Mouse (Mus musculus) left cerebral cortex, adult 18-20 months (tissue): ENCODE data around the gene Tspan12. TPM values are rescaled to one million over a fixed set of nuclear protein-coding genes. Genes with fewer than 3 reads are reported as not detected.
"Not testable (repeated sequence)": the region's sequence is repeated elsewhere in the genome, so short reads cannot be mapped to it uniquely, and the experiment has no call there.

ENCODE experiments used
- DNase-seq, 2 experiments: peaks; one replicate each; pipeline ENCODE4 v3.0.0; 2021 to 2022; ENCODE audit warnings: low spot score in 2 of 2, mixed read lengths in 1 of 2
- long read RNA-seq, 2 experiments: library from polyadenylated mRNA; stranded (forward); transcript quantifications; one replicate each; pipeline ENCODE4 v2.0.0; 2021
- total RNA-seq, 2 experiments: library from RNA; stranded (reverse); gene quantifications; 2 replicates each; pipeline ENCODE4 v1.2.3; 2021

Tspan12 gene
- 10 to 100 TPM; 21.1 to 22.0 TPM for total RNA-seq
- long read RNA-seq, experiment 1, partial matches to known transcripts: 18 of 24 reads
- long read RNA-seq, experiment 1, other reads (novel, unspliced or antisense): 3 of 24 reads
- long read RNA-seq, experiment 2, partial matches to known transcripts: 17 of 23 reads
- long read RNA-seq, experiment 2, other reads (novel, unspliced or antisense): 6 of 23 reads

DNA sequence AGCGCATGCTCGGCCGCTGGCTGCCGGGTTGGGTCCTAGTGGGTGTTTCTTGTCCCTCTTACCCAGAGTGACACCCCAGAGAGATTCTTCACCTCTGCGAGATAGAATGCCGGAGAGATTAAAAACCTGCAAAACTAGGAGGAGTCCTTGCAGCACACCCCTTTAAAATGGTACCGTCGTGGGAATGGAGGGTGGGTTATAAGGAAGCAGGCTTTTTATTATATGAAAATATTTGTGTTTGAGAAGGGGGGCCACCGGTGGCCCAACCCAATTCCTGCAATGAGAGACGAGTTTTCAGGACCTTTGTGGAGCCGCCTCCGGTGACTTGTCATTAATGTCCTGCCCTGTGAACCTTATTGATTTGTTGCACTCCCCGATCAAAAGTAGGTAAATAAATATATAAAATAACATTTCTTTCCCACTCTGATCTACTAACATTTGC, at the start of gene Tspan12:
Gene Tspan12, minus strand, starts transcription at position 172 of the 442 bp plus-strand sequence.
- DNase-seq: no peak

DNA sequence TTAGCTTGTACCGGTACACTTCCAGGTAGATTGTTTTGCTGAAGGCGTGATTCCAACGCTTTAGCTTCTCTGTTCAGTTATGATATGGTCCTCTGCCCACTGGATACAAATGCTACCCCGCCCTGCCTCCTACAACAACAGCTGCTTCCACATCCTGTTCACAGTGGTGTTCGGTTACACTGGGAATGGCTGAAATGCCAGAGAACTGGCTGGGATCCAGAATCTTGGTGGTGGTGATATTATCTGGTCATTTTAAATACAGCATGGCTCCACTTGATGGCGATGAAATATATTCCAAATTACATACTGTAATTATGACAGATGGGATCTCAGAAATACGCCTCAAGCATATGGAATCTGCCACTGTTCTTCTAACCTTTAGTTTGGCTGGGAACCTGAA, 42.1 kb upstream of the Tspan12 start:
- peak; percentile 2 to 6 for DNase-seq

DNA sequence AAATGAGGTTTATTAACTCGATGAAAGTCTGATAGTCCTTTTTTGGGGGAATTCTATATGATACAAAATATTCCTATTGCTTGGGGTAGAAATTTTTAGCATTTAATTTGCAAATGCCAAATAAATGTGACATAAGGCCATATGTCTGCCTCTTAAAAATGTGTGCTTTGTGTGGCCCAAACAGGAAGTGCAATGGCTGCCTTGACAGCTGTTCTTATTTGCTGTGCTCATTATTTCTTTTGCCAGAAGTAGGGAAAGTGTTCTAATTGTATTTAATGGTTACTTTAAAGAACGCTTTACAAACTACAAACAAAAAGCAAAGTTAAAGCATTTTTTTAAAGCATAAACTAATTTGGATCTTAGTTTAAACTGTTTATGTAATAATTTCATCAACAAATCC, 36.8 kb upstream of the Tspan12 start:
- DNase-seq: no peak

DNA sequence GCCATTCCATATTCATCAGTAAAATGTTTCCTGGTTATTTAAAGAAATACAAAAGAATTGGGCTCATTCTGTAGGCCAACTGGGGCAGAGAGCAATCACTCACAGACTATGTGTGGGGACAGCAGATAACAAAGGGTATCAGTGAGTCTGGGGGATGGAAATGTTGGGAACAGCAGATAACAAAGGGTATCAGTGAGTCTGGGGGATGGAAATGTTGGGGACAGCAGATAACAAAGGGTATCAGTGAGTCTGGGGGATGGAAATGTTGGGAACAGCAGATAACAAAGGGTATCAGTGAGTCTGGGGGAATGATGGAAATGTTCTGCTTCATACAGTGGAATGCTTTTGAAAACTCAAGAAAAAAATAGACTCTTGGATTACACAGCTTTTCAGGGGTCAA, 35.7 kb upstream of the Tspan12 start:
- DNase-seq: not testable (repeated sequence)

DNA sequence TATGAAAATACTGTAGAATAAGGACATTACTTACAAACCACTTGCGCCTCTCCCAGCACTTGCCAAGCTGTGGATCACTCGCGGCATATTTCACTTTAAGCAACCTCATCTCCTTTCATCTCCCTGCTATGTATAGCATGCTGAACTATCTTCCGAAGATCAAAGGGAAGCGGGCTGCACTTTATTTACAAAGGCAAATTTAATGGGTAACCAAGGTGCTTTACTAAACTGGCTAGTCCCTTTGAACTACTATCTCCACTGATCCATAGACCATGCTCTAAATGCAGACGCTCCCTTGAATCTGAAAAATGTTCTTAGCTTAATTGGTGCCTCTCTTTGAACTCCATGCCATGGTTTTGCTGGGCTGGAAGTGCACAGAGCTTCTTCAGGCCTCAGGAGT, 27.2 kb upstream of the Tspan12 start:
- DNase-seq: no peak

DNA sequence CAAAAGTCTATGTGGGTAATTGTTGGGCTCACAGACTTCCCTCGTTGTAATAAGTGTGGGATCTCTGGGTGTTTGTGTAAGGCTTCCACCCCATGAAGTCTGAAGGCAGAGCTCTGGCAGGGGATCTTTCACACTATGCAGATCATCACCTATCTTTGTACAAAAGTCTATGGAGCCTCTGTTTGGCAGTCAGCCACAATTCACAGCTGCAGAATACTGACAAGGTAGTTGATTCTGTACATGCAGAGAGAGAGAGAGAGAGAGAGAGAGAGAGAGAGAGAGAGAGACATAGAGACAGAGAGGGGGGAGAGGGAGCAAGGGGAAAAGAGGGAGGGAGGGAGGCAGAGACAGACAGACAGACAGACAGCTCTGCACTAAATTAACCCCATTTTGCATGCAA, 15.0 kb upstream of the Tspan12 start:
- no peak for DNase-seq

DNA sequence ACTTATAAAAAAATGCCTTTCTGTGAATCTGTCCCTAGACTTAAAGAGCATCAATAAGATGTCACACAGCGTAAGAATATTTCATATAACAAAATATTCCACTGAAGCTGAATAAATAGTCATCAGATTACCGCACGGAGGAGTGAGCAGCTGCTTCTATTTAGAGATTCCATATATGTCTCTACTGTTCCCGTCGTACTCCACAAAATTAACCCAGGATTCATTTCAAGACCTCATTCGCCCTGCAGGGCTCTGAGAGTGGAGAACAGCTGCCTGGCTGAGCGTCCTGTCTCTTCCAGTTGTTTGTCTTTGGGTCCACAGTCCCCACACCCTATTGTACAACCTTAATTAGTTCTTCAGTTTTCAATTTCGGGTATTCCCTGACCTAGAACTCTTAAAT, 11.9 kb upstream of the Tspan12 start:
- no peak for DNase-seq

DNA sequence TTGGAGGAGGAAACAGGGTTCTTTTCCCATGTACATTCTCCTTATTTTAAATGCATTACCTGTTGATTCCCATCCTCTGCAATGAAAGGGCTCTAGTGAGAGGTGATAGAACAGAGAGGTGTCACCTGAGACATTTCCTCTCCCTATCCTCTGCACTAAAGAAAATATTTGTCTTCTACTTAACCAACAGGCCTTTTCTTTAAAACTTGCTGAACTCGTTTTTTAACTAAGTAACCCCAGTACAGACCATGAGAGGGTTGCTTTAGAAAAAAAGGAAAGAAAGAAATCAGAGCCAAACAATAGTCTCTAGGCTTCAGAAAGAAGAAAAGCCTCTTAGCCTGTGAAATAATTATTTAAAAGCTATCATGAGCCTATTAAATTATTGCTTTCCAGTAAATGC, 11.2 kb upstream of the Tspan12 start:
- no peak for DNase-seq

DNA sequence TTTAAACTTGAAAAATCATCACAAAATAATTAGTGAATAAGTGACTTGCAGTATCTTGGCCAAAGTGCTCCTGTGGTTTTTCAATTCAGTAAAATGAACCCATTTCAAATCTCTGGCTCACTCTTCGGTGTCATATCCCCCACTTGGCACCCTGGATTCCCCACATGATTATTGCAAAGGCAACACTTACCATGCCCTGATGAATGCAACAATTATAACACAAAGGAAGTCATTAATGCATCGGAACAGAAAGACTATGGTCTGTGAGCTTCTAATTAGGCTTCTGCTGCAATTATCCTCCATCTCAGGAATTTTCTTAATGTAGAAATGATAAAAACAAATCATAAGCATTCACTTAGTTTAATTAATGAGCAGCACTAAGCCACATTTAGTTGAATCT, 9.0 kb upstream of the Tspan12 start:
- DNase-seq: no peak

DNA sequence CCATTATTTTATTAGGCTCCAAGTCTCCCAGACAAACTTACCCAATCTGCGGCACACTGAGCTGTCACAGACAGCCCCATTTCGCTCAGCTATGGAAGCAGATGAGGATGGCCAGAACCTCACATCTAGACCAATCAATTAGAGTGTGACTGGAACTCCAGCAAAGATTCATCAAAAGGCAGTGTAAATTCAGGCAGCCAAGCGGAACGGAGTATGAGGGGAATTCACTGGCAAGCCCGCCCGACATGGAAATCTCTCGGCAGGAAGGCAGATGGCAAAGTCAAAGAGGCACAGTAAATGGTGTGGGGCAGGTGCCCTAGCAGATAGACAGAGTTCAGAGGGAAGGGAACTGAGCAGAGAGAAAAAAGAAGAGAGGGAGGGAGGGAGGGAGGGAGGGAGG, 5.5 kb upstream of the Tspan12 start:
- DNase-seq: no peak

DNA sequence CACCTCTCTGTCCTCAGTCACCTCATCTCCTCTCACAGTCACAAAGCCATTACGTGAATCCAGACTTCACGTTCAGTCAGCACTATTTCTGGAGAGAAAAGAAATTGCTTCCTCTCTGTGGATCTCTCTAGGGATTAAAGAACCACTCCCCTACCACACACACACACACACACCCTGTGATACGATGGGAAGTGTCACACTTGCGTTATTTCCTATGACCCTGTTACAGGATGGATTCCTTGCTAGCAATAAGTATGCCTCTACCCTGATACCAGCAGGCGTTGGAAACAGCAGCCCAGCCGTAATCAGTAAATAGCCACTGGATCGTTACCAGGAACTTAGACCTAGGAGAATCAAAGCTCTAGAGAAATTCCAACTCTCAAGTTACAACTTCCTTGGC, 3.6 kb upstream of the Tspan12 start:
- no peak for DNase-seq

DNA sequence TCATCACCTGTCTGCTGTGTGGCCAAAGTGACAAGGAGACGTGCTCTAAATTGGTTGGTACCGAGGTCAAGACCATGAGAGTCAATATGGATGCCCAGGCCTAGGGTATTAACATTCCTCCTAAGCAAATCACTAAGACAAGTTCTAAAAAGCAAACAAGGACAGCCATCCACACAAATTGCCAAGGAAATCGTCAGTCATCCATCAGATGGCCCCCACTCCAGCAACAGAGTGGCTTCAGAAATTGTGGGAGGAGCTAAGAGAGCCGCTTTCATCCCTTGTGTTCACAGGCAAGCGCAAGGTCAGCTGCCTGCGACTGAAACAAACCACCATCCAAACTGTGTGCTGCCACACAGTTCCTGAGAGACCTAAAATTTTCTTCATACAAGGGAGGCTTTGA, 1.0 kb upstream of the Tspan12 start:
- no peak for DNase-seq

DNA sequence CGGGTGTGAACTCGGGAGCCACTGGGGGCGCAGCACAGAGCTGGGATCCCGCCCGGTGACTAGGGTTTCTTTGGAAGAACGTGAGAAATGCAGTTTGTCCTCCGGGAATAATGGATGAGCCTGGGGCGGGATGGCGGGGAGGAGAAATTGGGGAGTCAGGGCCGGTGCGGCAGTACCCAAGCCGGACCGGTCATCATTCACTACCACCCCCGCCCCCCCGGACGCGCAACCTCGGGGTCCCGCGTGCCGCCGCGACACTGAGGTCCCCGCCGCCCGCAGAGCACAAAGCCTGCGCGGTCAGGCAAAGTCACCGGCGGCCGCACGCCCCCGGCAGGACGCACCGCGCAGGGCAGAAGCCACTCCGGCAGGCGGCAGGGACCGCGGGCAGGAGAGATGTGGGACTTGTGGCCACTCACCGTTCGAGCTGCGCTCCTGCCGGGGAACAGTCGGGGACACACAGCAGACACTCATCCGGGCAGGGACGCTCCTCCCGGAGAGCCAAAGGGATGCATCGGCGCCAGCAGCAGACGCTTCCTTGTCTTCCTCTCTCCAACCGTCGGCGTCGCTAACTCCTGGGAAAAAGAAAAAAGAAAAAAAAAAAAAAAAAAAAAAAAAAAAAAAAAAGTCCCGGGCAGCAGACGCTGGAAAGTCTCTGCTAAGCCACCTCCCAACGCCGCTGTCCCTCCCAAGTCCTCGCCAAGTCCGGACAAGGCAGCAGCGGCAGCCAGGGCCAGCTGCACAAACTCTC, 545 bp downstream of the Tspan12 start:
- DNase-seq: peak; percentile 35 to 61

DNA sequence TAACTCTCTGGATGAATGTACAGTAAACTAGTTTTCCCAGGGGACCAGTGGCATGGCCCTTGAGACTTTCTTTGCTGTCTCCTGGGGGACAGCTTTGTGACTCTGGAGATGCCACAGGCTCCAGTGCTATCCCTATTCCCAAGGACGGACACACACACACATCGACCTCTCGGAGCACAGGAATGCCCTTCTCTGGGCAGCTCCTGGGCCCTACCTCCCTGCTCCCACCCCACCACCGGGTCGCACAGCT, 1.0 kb downstream of the Tspan12 start:
- DNase-seq: no peak

DNA sequence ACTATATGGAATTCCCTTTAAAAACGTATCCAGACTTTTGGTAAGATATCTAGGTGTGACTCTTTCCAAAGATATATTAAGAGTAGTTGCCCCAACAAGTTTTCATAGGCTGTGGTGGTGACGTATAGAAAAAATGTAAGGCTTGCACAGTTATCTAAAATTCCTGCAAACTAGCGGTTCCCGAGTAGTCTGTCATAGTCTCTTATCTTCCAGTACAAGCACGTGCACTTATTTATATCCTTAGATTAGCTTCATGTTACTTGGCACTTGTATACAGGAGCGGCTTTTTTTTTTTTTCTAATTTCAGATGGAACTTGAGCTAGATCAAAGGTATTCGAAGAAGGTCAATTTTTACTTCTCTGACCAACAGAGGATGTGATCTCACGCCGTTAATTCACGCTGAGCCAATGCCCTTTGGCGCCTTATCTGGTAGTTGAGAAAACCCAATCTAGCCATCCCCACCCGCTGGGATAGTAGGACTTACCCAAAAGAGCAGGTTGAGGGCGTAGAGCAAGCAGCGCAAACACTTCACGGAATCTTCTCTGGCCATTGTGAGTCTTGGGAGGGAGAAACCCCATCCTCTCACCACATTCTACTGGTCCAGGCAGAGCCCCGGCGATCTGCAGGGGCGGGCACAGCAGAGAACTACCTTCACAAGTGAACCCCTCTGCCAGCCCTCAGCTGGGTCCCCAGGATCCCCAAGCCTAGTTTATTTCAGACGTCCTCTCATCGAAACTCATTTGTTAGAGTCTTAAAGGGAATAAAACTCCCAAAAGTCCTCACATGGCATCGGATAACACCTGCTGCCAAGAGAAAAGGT, 1.6 kb downstream of the Tspan12 start:
- DNase-seq: no peak

DNA sequence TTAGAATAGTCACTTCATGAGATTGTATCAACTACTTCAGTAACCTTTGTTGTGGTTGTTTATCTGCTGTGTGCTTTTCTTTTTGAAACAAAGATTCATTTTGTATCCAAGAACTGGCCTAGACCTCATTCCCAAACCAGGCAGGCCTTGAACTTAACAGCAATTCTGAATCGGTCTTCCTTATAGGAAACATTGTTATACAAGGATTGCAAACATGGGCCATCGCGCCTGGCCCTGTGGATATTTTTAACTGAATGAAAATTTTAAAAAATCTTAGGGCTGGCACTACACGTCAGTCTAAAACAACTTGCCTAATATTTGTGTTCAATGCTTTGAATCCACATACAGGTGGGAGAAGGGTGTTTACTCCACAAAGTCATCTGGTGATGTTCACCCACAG, 3.5 kb downstream of the Tspan12 start:
- DNase-seq: no peak

DNA sequence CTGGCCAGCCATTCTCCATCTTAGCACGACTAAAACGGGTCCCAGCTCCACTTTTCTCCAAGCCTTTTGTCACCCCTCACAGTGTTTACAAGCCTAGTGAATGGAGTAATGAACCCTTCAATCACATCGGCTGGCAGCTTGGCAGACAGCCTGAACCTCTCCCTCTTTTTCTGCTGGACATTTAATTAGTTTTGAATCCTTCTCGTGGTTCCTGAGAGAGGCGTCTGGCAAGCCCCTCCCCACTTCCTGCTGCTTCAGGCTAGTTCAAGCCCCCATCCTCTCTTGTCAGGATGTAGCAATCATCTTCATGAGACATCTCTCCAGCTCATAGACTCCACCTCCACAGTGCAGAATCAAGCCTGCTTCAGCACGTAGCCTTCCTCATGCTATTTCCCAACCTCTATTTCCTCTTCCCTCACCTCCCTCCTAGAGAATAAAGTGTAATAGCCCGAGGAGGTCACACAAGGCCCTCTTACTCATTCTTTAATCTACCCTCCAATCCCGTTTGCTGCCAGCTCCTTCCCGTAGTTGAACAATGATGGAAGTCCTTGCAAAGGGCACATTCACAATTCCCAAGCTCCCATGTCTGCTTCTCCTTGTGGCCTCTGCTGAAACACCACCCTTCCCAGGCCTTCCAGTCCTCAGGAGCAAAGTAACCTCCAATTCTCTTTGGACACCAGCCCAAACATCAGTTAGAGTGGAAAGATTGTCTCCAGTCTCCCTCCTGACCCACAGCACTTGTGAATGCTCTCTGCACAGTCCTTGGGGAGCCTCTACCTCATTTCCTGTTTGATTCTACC, 12.1 kb downstream of the Tspan12 start:
- DNase-seq: no peak

DNA sequence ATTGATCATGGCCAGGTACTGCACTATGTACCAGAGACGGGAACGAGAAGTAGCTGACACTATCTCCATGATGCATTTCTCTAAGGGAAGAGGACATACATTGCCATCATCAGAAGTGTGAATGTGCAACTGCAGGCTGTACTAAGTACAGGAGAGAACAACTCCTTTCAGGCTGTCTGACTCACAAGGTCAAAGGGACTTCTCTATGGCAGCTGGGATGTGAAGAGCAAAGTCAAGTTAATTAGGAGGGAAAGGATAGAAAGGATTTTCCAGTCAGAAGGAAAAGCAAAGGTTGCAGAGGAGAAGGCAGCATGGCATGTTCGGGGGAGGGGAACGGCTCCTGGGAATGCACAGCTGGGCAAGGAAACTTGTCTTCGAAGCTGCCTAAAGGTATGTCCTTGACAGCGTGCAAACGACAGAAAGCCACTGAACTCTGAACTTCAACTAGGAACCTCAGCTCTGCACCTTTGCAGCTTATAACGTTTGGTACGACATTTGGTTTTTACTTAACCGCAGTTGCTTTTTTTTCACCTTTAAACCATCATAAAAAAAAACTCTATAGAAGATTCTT, 13.0 kb downstream of the Tspan12 start:
- no peak for DNase-seq

DNA sequence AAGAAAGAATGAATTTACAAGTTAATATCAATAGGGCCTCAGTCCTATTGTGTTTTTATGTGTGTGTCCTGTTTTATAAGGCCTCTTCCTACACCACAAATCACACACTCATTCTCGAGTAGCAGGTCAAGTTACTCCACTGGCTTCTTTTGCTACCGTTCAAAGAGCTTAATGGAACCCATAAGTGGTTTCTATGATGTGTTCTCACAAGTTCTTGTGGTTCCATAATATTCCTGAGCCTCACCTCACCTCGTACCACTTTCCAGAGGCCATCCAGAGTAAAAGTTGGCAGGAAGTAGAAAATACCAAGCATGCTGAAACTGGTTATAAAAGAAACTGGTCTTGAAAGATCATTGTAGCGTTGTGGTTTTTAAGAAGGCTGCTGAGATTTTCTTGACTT, 18.8 kb downstream of the Tspan12 start:
- DNase-seq: no peak

DNA sequence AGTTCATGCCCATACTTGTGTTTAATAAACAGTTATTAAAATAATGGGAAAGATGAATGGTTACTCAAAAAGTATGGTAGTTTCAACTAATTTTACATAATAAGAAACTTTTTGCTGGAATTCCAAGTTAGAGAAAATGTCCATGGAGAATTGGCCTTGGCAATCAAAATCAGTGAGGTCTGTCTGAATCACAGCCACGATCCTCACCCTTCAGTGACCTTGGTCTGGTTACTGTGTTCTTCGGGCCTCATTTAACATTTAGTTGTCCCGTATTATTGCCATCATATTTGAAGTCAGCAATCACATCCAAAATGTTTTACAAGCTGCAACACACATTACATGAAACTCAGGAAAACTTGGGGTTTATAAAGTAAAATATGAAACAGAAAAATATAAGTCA, 20.4 kb downstream of the Tspan12 start:
- DNase-seq: no peak

DNA sequence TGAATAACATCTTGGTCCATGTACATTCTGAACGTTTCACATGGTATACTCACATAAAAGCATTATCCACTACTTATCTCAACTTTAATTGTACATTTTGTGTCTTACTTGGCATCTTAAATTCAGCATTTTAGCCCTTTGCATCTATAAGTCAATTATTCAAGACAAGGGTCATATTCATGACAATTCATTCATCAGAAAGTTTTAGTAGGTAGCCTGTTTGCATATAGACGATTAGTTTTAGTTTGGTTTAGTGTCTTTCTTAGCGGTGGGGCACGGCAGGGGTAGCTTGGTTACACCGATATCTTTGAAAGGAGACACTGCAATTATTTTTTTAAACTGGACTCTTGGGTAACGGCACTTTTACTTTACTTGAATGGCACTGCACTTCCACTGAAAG, 21.4 kb downstream of the Tspan12 start:
- no peak for DNase-seq
